Mouse (Mus musculus): ENCODE measurements around the gene Ccpg1.

DNA sequence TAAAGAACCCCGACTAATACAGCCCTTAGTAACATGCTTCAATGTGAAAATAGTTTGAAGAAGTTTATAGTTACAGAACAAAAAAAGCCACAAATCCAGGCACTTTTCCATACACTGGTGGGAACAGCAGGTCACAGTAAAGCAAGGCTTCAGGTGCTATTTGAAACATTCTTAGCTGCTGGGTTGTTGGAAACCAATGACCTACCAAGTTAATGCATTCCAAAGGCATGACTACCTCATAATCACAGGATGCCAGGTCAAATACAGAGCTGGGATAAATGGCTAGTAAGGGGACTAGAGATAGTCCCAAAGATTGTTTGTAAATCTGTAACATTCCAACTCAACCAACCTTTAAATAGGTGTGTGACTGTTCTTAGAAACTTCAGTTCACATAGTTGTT lies 10.0 kb upstream of the Ccpg1 start:
- TF ChIP-seq CTCF (conservative IDR thresholded peaks at IDR 0.05; ENCODE audit: low read length) (no peak), POU5F1 (IDR thresholded peaks at IDR 0.05; ENCODE audit: borderline replicate concordance, low read length) (no peak)

Data from E14TG2a.4 (cell line).